Mouse (Mus musculus) c-Kit-positive CD71-positive TER-119-positive erythroid progenitor cells, embryonic 14.5 days (primary cell): ENCODE measurements around the gene Upb1.
"Not testable (repeated sequence)": the region's sequence is repeated elsewhere in the genome, so short reads cannot be mapped to it uniquely, and the experiment has no call there.

ENCODE experiments used
- DNase-seq: peaks from one replicate; pipeline ENCODE4 v3.0.0-alpha.2; 2013; ENCODE audit warnings: low spot score

The Upb1 gene

DNA sequence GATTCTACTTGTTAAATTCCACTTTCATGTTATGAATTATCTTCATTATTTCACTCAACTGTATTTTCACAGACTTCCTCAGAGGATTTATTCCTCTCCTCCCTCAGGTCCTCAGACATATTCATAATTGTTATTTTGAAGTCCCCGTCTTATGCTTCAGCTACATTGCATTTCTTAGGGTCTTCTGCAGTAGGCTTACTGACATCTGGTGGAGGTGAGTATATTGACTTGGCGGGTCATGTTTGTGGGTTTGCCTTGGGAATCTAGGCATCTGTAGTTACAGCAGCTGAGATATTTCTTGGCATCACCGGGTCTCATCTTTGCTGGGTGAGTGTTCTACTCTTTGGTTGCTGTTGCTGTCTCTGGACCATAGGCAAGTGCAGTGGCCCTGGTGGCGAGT lies at the start of gene Upb1:
Gene Upb1, plus strand, starts transcription at position 158 of the 400 bp plus-strand sequence.
- no peak for DNase-seq

DNA sequence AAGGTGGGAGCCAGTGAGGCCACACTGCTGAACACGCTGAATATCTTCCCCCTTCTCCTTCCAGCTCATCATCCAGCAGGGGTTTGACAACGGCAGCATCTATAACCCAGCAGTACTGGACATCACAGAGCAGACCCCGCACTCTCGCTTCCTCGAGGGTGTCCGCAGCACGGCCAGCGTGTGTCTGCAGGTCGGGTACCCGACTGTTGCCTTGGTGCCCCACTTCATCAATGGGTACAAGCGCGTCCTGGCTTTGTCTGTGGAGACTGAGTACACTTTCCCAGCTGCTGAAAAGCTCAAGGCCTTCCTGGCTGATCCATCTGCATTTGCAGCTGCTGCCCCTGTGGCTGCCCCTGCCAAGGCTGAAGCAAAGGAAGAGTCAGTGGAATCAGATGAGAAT lies 48.4 kb upstream of the Upb1 start:
- no peak for DNase-seq

DNA sequence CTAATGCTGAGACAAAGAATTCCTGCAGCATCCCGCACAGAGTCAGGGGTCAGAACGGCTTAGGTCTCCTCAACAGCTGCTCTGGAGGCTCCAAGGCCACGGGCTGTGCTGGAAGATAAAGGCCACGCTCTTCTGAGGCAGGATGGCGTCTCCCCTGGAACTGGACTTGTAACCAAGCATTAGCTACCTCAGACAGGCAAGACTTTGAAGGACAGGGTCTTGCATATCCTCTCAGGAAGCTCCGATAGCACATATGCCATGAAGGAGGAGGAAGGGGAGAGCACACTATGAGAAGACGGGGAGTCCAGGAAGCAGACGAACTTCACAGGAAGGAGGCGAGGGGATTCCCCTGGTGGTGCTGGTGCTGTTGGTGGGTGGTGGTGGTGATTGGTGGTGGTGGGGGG lies 47.1 kb upstream of the Upb1 start:
- DNase-seq = not testable (repeated sequence)

DNA sequence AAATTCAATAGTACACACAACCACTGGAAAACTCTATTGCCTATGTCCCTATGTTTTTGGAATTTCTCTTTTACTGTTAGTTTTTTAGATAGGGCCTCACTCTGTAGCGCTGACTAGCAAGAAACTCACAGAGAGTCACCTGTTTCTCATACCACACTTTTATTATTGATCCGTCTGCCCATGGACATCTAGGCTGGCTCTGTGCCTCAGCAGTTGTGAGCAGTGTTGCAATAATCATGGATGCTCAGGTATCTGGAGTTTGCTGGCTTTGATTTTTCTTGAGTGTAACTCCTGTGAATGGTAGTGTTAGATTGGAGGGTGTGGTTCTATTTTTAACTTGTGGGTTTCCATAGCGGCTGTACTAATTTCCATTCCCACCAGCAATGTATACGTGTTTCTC lies 45.6 kb upstream of the Upb1 start:
- DNase-seq = no peak

DNA sequence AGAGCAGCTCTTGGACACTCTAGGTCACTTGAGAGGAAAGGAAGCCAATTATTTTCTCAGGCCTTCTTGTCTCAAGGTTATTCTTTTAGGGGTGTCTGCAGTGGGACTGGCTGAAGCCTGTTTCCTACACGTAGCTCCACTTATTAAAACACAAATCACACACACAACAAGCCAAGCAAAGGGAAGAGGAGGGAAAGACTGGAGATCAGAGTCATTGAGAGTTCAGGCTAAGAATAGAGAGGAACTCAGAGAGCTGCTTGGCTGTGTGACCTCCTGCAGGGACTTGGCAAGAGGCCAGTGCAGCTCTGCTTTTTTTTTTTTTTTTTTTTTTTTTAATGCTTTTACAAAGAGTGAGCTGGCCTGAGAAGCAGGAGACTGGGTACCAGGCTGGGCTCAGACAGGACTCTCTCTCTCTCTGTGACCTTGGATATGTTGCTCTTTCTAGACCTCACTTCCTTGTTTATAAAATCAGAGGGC lies 36.7 kb upstream of the Upb1 start:
- DNase-seq = not testable (repeated sequence)

DNA sequence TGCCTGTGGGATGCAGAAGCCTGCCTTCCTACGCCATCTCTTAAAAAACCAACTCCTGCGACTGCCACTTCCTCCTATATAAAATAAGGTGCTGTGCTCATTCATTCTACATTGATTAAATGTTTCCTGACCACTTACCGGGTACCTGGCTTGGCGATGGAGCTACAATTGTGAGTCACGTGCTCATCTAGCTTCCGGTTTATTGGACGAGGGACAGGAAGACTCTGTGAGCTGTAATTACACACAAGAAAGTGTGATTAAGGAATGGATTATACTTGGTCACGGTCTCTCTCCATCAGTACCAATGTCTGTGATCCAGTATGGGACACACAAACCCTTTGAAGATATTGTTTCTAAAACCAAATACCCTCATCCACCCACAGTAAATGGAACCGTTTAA lies 36.1 kb upstream of the Upb1 start:
- DNase-seq = no peak

DNA sequence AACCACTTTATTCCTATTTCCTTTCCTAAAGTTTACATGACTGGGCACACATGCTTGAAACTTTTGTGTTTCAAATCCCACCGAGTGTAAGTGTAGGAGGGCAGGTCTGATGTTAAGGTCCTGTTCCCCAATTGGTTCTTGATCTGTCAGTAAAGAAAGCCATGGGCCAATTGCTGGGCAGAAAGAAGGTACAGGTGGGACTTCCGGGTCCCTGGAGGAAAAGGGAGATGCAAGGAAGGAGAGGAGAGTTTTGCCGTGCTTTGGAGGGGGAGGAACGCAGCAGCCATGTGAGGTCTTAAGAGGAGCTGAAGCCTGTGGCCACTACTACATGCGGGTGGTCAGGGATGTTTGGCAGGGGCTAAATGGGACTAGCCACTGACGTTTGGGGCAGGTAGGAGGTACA lies 35.7 kb upstream of the Upb1 start:
- no peak for DNase-seq

DNA sequence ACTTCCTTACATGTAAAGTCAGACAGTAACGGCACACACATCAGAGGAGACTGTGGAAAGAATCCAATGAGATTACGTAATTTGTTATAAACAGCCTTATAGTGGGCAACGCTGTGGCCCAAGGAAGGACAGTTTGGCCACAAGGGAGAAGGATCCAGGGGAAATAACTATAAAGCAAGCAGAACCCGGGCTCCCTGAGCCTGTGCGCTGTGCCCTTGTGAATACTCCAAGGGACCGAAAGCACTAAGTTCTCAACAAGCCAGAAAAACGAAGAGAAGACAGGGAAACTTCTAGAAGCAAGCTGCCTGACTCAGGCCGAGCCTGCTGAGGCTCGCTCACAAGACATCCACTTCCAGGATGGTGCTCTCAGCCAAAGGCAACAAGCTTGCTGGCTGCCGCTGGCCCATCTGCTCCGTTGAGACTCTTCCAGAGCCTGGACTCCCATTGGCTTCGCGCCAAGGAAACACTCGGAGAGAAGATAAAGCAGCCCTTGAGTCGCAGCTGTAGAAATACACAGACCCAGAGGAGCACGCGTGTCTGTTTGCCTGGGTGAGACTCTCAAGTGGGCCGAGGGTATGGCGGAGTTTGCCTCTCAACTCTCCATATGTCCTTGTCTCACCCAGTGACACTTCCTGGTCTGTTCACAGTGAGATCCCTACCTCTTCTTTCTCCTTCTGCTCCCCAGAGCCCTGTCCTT lies 27.1 kb upstream of the Upb1 start:
- DNase-seq = not testable (repeated sequence)

DNA sequence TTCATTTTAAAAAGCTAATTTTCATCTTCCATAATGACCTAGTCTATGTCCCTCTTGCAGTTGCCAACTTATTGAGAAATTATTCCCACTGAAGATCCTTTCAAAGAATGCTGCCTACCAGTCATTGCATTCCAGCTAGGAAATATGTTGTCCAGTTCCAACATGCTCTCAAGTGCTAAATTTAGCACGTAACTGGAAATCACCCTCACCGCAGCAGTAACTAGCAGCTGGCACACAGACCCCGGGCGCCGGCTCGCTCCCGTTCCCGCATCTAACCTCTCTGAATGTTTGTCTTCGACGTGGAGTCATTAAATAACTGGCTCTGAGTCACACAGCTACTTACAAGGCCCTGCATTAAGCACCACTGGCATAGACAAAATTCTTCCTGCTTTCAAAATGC lies 22.2 kb upstream of the Upb1 start:
- DNase-seq = no peak

DNA sequence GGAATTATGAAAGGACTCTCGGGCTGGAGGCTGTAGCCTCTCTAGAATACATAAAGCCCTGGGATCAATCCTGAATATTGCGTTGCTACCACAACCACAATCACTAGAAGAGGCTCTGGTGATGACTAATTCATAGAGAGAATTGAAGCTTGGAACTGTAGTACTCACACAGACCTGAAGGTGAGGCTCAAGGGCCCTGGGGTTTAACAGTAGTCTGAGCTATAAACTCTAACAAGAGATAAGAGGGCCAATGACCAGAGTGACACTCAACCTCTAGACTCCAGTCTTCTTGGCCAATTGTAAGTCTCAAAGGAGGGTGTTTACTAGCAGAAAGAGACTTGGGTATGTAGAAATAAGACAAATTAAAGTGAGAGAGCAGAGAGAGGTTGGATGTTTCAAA lies 10.8 kb upstream of the Upb1 start:
- no peak for DNase-seq

DNA sequence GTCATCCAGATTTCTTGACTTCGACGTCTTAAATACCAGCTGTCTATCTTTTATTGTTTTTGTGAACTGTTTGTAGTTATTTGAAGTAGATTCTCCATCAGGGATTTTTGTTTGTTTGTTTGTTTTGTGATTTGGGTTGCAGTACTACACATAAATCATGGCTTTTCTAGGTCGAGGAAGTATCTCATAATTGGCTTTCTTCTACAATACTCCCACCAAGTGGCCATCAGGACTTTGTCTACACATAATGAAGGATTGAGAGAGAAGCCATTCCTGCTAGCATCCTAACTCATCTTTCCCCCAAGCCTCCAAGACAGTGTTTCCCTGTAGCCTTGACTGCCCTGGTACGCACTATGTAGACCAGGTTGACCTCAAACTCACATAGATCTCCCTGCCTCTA lies 10.1 kb upstream of the Upb1 start:
- no peak for DNase-seq

DNA sequence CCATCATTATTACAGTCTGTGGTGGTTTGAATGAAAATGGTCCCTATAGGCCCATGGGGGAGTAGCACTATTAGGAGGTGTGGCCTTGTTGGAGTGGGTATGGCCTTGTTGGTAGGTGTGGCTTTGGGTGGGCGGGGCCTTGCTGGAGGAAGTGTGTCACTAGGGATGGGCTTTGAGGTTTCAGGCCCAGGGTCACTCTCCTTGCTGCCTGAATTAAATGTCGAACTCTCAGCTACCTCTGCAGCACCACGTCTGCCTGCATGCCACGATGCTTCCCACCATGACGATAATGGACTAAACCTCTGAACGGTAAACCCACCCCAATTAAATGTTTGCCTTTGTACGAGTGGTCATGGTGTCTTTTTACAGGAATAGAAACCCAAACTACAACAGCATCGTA lies 6.1 kb upstream of the Upb1 start:
- no peak for DNase-seq

DNA sequence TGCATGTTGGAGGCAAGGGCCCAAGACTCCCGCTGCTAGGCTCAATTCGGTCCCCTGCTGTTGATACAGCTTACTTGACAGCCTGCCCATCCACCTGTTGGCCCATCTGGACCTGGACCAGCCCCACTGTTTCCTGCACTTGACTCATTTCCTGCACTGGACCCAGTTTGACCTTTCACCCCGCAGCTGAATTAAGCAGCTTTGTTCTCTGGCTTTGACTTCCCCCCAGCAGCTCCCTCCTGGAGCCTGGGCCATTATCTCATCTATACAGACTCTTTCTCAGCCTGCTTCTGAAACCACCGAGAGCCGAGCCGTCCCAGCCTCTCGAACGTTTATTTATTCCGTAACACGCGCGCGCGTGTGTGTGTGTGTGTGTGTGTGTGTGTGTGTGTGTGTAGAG lies 3.9 kb upstream of the Upb1 start:
- DNase-seq = peak; percentile 4

DNA sequence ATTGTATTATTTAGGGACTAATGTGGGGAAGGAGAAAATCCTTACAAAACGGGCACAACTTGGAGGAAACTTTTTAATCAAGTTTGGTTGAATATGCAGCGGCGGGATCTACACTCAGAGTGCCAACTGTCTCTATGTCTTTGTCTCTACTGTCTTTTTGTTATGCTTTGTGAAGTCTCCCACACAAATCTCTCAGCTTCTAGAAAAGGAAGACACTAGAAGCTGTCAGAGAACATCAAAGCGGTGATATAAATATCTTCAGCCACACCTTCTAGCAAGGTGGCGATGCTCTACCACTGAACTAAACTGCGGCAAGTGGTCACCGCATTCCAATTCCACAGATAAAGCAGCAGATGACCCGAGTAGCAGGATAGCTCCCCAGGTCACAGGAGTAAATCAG lies 5.0 kb downstream of the Upb1 start:
- DNase-seq = no peak

DNA sequence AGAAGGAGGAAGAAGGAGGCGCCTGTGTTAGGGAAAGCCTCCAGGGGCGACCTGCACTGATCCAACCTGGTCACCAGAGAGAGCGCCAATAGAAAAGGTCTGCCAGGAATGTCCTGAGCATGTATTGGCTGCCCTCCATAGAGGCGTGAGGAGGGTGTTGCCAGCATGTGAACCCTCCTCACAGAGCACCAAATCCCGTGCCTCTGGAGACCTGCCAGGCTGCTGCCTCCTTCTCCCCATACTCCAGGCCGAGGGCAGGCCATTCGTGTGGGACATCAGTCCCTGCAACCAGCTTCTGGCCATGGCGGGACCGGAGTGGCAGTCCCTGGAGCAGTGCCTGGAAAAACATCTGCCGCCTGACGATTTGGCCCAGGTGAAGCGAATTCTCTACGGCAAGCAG lies 5.8 kb downstream of the Upb1 start:
- DNase-seq = no peak

DNA sequence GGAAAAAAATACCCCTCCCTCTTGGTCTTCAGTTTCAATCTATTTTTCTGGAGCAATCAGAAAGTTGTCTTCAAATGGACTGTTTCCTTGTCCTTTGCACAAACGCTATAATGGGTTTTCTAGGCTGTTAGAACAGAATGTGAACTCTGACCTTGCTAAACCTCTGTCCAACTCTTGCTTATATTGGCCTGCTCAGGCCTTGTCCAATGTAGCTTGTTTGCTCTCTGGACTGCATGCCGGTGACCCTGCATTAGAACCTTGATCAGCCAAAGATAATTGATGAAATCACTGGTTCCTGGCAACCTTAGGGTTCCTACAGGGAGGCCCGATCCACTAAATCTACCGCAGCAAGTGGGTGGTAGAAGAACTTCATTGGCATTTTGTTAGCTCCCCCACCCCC lies 6.8 kb downstream of the Upb1 start:
- no peak for DNase-seq

DNA sequence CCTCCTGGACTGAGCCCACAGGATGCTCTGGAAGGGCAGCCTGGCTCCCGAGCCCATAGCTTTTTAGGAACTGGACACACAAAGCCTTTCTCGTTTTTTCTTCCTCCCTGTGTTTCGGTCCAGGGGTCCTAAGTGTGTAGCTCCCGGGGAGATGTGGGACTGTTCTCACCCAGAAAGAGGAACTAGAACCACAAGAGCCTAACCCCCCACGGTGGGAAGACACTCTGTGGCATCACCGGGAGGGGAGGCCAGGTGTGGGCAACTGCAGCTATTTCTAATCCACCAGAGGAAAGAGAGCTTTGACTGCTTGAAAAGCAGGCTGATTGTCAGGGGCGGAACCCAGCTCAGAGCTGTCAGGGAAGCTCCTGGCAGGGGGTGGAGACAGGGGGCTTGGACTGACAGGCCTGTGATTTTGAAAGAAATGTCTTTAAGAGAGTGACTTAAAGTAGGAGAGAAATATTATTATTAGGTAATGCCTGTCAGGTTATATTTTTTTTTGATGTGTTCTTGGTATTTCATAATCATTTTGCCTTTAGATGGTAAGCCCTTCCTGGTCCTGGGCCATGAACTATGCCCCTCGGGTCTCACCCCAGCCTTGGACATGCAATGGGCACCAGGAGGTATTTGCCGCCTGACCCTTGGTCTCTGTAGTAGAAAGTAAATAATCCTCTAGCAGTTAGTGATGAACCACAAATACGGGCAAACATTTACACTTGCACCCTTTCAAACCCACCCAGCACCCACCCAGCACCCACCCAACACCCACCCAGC lies 10.6 kb downstream of the Upb1 start:
- not testable (repeated sequence) for DNase-seq

DNA sequence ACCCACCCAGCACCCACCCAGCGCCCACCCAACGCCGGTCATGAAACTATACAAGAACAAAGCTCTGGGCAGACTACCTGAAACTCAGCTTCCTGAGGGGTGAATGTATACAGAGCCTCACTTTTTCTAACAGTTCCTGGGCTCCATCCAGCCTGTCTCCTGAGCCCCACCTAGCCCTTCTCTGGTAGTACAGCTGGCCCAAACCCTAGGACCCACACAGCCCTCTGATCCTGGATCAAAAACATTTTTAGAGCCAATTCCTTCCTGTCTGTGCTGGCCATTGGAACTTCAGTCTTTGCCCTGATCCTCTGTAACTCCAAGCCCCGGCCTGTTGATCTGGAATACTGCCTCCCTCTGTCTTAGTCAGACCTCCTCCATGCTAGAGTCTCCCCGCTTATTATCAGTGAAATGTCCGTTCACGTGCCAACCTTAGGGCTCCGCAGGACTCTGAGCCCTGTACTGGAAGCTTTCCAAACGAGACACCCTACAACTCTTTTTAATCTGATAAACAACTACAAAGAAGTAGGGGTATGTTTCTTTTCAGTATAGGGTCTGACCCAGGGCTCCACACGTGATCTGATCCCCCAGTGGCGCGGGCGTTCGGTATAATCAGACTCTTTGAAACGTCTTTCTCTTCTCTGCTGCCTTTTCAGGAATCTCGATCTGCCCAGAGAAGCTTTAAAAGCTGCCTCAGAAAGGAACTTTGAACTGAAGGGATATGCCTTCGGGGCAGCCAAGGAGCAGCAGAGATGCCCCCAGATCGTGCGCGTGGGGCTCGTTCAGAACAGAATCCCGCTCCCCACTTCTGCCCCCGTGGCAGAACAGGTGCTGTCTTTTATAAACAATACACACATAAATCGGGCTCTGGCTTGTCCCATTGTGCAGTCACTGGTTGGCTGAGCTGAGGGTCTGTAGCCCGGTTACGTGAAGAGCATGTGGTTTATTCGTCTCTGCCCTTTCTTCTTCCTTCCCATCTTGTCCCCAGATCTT lies 11.5 kb downstream of the Upb1 start:
- no peak for DNase-seq

DNA sequence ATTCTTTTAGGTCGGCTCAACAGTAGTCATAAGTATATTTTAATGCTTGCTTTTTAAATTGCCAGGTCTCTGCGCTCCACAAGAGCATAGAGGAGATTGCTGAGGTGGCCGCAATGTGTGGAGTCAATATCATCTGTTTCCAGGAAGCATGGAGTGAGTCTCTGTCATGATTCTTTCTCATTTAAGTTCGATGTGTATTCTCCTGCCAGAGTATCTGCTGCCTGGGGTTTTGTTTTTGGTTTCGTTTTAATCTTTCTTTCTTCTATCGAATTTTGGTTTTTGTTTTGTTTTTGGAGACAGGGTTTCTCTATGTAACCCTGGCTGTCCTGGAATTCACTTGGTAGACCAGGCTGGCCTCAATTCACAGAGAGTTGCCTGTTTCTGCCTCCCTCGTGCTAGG lies 14.0 kb downstream of the Upb1 start:
- DNase-seq = no peak

DNA sequence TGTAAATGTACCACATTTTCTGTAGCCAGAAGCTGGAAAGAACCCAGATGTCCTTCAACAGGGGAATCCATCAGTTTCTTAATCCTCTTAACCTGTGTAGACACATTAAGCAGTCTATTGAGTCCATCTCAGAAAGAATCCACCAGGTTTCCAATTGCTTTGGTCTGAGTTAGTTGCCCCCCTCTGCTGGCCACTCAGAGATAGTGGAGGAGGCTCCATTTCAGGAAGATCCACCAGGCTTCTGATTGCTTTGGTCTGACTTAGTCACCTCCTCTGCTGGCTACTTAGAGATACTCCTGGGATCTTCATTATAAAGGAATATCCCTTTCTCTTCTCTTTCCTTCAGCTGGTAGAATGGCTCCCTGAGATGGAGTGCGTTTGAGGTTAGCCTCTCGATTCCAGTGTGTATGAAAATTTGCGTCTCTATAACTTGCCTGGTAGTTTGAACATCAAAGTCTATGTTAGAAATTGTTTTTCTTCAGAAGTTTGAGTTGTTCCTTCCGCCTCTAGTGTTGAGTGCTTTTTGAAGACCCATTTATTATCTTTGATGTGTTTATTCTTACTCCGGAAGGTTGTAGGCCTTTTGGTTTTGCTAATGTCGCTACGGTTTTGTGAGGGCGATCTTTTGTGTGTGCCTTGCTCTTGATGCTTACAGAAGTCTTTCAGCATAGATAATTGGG lies 16.6 kb downstream of the Upb1 start:
- no peak for DNase-seq

DNA sequence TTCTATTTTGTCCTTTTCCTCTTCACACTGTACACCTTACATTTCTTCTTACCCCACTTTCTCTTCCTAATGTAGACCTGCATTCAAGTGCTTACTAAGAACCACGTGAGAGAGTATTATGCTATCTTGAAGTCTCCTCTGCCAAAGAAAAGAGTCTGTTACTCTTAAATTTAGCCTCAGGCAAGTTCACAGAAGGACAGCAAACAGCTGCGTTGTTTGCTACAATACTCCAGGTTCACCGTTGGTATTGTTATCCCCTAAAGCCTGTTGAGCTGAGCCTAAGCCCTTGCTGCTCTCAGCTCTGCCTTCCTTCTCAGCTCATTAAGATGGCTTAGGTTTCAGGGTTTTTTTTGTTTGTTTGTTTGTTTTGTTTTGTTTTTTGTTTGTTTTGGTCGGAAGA lies 17.8 kb downstream of the Upb1 start:
- no peak for DNase-seq

DNA sequence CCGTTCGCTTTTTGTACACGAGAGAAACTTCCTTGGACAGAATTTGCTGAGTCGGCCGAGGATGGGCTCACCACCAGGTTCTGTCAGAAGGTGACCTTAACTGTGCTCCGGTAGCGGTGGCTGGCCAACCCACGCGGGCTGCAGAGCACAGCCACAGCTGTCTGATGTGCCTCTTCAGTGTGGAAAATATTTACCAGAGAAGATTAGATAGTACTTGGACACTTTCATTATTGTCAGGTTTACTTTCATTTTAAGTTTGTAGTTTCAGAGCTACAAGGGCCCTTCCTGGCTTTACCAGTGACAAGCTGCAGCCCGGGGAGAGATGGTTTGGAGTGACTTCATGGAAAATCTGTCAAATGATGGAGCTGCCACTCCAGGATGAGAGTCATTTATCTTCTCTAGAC lies 23.6 kb downstream of the Upb1 start:
- DNase-seq = no peak
